Mouse (Mus musculus) kidney, embryonic 16.5 days (tissue): ENCODE data around the gene Hdac7. TPM values are rescaled to one million over a fixed set of nuclear protein-coding genes. Genes with fewer than 3 reads are reported as not detected.

ENCODE experiments used
- ATAC-seq: fragments of 200-750 bp; cut with Nextera tagmentation; 2 replicates; pipeline ENCODE4 v1.8.0; 2017; ENCODE audit warnings: moderate TSS enrichment; ENCODE audit not compliant: low FRiP score, low TSS enrichment
- H3K27ac ChIP-seq: fragments of 300-500 bp; sonication (generic); 2 replicates; pipeline ENCODE4 v1.5.1; 2014; ENCODE audit warnings: low read length
- H3K27me3 ChIP-seq: fragments of 300-500 bp; sonication (generic); 2 replicates; pipeline ENCODE4 v1.6.1; 2014; ENCODE audit warnings: low read length, control low read depth, mixed read lengths; ENCODE audit not compliant: insufficient read depth
- H3K36me3 ChIP-seq: fragments of 300-500 bp; sonication (generic); 2 replicates; pipeline ENCODE4 v1.6.1; 2014; ENCODE audit warnings: low read length, control low read depth, mixed read lengths; ENCODE audit not compliant: insufficient read depth
- H3K4me1 ChIP-seq: fragments of 300-500 bp; sonication (generic); 2 replicates; pipeline ENCODE4 v1.6.1; 2014; ENCODE audit warnings: low read length, control low read depth, mixed read lengths; ENCODE audit not compliant: insufficient read depth
- H3K4me2 ChIP-seq: fragments of 300-500 bp; sonication (generic); replicated peaks from 2 replicates; pipeline ENCODE4 v1.6.1; 2014; ENCODE audit warnings: low read depth, low read length
- H3K4me3 ChIP-seq: fragments of 300-500 bp; sonication (generic); 2 replicates; pipeline ENCODE4 v1.5.1; 2014; ENCODE audit warnings: mild to moderate bottlenecking, low read length
- H3K9ac ChIP-seq: fragments of 300-500 bp; sonication (generic); replicated peaks from 2 replicates; pipeline ENCODE4 v1.6.1; 2014; ENCODE audit warnings: low read length
- H3K9me3 ChIP-seq: fragments of 300-500 bp; sonication (generic); 2 replicates; pipeline ENCODE4 v1.6.1; 2016; ENCODE audit warnings: low read length, control low read depth
- WGBS: fragments of 180-500 bp; shearing (Covaris S2); extraction: QIAGEN DNeasy Blood & Tissue Kit; methylation state at CpG from one replicate; pipeline ENCODE4 v1.1.7; 2014; 5-methylcytosine and 5-hydroxymethylcytosine counted together
- polyA plus RNA-seq: library from polyadenylated mRNA; unstranded; fragments of >200 nt; fragmentation: Nextera tagmentation; extraction: Ambion mirVana; gene quantifications from 2 replicates; pipeline ENCODE4 v1.2.1, GENCODE M21; 2015

Hdac7 gene
- polyA plus RNA-seq, 1 experiment from 2014 or later, result 37.3 TPM

DNA sequence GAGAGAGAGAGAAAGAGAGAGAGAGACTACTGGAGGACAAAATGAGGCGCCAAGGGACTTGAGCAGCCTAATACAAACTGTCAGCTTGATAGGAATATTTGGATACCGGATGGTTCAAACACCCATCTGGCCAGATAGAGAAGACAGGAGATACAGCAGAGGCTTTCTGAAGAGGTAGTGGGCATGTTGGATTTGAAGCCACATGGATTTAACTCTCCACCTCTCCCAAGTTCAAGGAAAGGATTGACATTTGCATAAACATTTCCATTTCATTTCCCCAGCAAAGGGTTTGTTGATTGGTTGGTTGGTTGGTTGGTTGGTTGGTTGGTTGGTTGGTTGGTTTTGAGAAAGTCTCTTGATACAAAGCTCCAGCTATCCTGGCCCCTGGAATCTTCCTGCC lies 3.6 kb upstream of the Hdac7 start:
- ATAC-seq, result no peak
- WGBS, result 91% methylated on average over 2 of the region's 2 CpGs
- H3K4me2 ChIP-seq, result no peak overlapping the region
- H3K4me1 ChIP-seq, result peaks cover 4% of the 10 kb centered on the region; the same call in 1 of the 2 replicates
- H3K27ac ChIP-seq, result no peak overlapping the region
- H3K4me3 ChIP-seq, result no peak overlapping the region
- H3K27me3 ChIP-seq, result no peaks in the 10 kb centered on the region
- H3K9ac ChIP-seq, result no peak overlapping the region
- no peaks in the 10 kb centered on the region for H3K36me3 ChIP-seq
- H3K9me3 ChIP-seq, result no peaks in the 10 kb centered on the region

DNA sequence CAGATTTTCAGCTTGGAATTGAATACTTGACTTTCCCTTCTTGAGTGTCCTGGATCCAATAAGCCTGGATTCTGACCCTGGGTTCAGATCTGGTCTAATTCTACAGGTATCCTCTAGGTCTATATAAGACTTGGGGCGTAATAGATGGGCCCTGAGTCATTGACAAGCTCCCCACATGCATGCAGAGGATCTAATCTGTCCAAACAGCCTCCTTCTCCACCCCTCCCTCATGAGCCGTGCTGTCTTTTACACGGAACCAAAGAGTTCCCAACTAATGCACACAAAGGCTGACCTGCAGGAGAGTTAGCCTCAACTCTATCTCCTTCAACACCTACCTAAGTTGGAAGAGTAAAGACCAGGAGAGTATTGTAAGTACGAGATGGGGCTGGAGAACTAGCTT lies 3.0 kb upstream of the Hdac7 start:
- no peak overlapping the region for H3K4me3 ChIP-seq
- H3K9me3 ChIP-seq, result no peaks in the 10 kb centered on the region
- no peak overlapping the region for H3K4me2 ChIP-seq
- no peaks in the 10 kb centered on the region for H3K36me3 ChIP-seq
- H3K27ac ChIP-seq, result no peak overlapping the region
- no peaks in the 10 kb centered on the region for H3K27me3 ChIP-seq
- ATAC-seq, result no peak
- 90% methylated on average over 4 of the region's 4 CpGs for WGBS
- H3K4me1 ChIP-seq, result peaks cover 4% of the 10 kb centered on the region; the same call in 1 of the 2 replicates
- H3K9ac ChIP-seq, result no peak overlapping the region

DNA sequence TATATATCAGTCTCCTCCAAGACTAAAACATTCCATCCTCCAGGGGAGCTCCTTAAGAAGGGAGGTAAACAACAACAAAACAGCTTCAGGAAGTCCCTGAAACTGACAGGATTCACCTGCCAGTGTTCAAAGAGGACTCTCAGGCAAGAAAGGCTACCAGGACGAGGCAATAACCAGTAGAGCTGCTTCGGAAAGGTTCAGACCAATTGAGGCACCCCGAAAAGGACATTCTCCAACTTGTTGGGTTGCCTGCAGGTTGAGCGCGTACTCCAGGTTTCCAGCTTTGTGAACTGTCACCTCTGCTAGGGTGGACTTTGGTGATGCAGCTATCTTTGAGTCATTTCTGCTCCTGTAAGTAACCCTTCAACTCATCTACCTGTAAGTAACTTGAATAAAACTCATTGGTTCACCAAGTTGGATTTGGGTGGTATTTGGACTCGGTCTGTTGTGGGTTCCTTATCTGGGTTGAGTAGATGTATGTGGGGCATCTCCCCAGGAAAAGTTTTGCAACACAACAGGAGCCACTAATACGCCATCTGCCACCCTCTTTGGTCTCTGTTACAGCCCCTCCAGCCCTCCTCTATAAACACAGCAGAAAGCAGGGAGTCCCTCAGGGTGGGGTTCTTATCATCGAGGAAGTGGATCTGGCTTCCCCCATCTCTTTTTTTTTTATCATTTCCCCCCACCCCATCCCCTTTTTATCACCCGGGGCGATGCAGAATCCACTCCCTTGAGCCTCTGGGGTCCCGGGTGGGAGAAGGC lies 2.0 kb upstream of the Hdac7 start:
- 88% methylated on average over 11 of the region's 11 CpGs for WGBS
- Histone ChIP-seq H3K27ac (no peak overlapping the region), H3K9me3 (no peaks in the 10 kb centered on the region), H3K36me3 (no peaks in the 10 kb centered on the region), H3K4me2 (no peak overlapping the region), H3K4me3 (no peak overlapping the region), H3K4me1 (peaks cover 4% of the 10 kb centered on the region; the same call in 1 of the 2 replicates), H3K27me3 (no peaks in the 10 kb centered on the region), H3K9ac (no peak overlapping the region)
- no peak for ATAC-seq

DNA sequence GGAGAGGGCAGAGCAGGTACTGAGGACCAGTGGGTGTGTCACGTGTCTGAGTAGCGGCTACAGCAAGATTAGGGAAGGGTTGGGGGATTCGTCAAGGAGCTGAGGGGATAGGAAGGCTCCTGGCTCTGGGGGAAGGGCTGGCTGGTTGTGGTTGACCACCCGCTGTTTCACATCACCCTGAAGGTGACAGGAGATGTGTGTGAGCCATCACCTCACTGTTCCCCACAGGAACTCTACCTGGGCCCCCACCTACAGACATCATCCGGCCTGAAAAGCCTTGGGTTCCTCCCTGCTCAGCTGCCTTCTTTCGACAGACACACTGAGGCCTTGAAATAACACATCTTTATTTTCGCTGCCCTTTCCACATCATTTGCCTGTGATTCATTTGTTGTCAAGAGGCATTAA lies 1.1 kb downstream of the Hdac7 start:
- WGBS, result 45% methylated on average over 7 of the region's 7 CpGs

DNA sequence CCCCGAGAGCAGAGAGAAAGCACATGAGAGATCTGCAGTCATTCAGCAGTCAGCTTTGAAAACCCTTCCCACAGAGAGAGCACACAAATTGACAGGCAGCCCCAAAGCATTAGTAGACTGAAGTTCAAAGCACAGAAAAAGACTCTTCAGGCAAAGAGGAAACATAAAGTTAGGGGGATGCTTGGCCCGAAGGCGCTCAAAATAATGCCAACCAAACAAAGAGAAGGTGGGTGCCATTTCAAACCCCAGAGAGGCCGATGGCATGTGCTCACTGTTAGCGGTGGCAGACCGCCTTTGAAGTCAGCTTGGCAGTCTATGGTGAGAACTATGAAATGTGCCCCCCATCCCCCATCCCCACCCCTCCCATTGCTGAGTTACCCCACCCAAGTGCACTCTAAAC lies 2.2 kb downstream of the Hdac7 start:
- 92% methylated on average over 6 of the region's 6 CpGs for WGBS
- no peaks in the 10 kb centered on the region for H3K36me3 ChIP-seq
- no peaks in the 10 kb centered on the region for H3K9me3 ChIP-seq
- no peak overlapping the region for H3K4me3 ChIP-seq
- H3K4me2 ChIP-seq, result no peak overlapping the region
- no peak for ATAC-seq
- no peak overlapping the region for H3K27ac ChIP-seq
- no peaks in the 10 kb centered on the region for H3K27me3 ChIP-seq
- no peak overlapping the region for H3K9ac ChIP-seq
- H3K4me1 ChIP-seq, result peaks cover 38% of the 10 kb centered on the region

More for the DNA sequence above, 1.1 kb downstream of the Hdac7 start:
- Histone ChIP-seq H3K4me3 (no peak overlapping the region), H3K27me3 (no peaks in the 10 kb centered on the region), H3K4me1 (peaks cover 26% of the 10 kb centered on the region), H3K4me2 (no peak overlapping the region), H3K36me3 (no peaks in the 10 kb centered on the region), H3K9ac (no peak overlapping the region), H3K9me3 (no peaks in the 10 kb centered on the region), H3K27ac (no peak overlapping the region)
- ATAC-seq, result no peak

DNA sequence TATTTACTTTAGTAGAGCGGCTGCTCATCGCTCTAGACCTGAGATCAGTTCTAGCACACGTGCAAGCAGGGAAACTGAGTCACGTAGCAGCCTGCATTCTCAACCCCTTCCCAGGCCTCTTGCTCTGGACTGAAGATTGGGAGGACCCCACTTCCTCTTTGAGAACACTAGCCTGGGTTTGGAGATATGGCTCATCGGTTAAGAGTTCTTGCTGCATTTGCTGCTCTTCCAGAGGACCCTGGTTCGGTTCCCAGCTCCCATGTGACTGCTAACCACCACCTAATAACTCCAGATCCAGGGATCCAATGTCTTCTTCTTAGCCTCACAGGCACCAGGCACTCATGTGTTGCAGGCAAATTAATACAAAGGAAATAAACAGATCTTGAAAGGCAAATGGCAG lies 2.9 kb downstream of the Hdac7 start:
- Histone ChIP-seq H3K4me1 (peaks cover 45% of the 10 kb centered on the region), H3K9ac (no peak overlapping the region), H3K4me2 (no peak overlapping the region), H3K4me3 (no peak overlapping the region), H3K27me3 (no peaks in the 10 kb centered on the region), H3K36me3 (no peaks in the 10 kb centered on the region), H3K27ac (no peak overlapping the region), H3K9me3 (no peaks in the 10 kb centered on the region)
- 93% methylated on average over 6 of the region's 6 CpGs for WGBS
- no peak for ATAC-seq

DNA sequence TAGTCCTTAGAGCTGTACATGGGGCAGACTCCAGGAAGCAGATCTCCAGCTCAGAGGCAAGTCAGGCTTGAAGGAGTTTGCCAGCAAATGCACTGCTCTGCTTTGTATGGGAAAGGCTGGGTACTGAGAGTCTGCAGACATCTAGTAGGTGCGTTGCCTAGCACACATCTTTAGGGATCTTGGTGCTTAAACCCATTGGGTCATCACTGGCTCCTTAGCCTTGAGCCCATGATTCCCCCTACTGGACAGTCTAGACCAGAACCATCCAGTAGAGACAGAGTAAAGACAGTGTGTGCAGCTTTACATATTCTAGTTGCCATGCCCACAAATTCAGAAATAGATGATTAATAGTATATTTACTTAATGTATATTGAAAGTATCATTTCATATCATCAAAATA lies 3.5 kb downstream of the Hdac7 start:
- H3K4me2 ChIP-seq, result no peak overlapping the region
- H3K36me3 ChIP-seq, result no peaks in the 10 kb centered on the region
- no peaks in the 10 kb centered on the region for H3K27me3 ChIP-seq
- no peak overlapping the region for H3K4me3 ChIP-seq
- 100% methylated on average over 1 of the region's 1 CpGs for WGBS
- H3K4me1 ChIP-seq, result peaks cover 50% of the 10 kb centered on the region
- H3K27ac ChIP-seq, result peak overlapping the region; percentile 80
- no peaks in the 10 kb centered on the region for H3K9me3 ChIP-seq
- ATAC-seq, result no peak
- 0 out of 2 replicates have a peak overlapping the region, but pooled peaks have one; percentile 16 for H3K9ac ChIP-seq

DNA sequence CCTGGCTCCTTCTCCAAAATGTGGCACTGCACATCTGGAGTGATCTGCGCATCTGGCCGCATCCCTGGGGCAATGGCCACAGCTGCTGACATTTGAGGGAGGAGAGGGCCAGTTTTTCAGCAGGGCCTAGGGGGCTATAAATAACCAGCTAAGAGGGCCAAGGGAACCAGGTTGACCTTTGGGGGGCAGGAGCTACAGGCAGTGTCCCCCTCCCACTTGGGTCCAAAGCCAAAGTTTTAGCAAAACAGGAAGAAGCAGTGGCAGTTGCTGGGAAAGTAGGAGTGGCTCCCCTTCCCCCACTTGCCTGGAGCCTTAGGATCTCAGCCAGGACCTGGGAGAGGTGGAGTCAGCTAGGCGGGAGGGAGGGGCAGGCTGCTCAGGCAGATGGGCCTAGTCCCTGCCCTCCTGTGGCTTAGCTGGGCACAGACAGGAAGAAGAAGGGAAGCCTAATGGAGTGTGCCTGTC lies 4.3 kb downstream of the Hdac7 start:
- WGBS, result 12% methylated on average over 3 of the region's 3 CpGs
- H3K9me3 ChIP-seq, result no peaks in the 10 kb centered on the region
- H3K4me1 ChIP-seq, result peaks cover 53% of the 10 kb centered on the region
- no peaks in the 10 kb centered on the region for H3K27me3 ChIP-seq
- H3K36me3 ChIP-seq, result no peaks in the 10 kb centered on the region
- H3K27ac ChIP-seq, result peak overlapping the region; percentile 80
- ATAC-seq, result peak; percentile 86
- peak overlapping the region; percentile 37; the same call in 1 of the 2 replicates for H3K9ac ChIP-seq
- H3K4me3 ChIP-seq, result no peak overlapping the region
- H3K4me2 ChIP-seq, result no peak overlapping the region

DNA sequence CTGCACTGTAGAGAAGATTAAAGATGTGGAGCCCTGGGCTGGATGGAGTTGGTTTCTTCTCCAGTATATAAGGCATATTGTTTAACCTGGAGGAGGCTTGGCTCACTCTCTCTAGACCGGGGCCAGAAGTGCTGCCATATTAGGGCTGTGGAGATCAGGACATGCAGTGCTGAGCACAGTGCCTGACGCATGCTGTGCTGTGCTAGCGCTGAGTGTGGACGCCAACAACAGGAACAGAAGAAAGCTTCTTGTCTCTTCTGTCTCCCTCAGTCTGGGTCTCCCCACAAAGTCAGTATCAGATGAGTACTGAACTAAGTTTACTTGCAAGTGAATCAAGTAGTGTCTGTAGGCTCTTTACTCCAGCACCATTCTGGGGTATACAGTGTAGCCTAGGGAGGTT lies 4.8 kb downstream of the Hdac7 start:
- no peak overlapping the region for H3K4me3 ChIP-seq
- H3K9me3 ChIP-seq, result no peaks in the 10 kb centered on the region
- H3K4me2 ChIP-seq, result no peak overlapping the region
- H3K36me3 ChIP-seq, result no peaks in the 10 kb centered on the region
- H3K4me1 ChIP-seq, result peaks cover 53% of the 10 kb centered on the region
- no peaks in the 10 kb centered on the region for H3K27me3 ChIP-seq
- peak overlapping the region; percentile 80 for H3K27ac ChIP-seq
- 84% methylated on average over 4 of the region's 4 CpGs for WGBS
- no peak for ATAC-seq
- peak overlapping the region; percentile 37; the same call in 1 of the 2 replicates for H3K9ac ChIP-seq

DNA sequence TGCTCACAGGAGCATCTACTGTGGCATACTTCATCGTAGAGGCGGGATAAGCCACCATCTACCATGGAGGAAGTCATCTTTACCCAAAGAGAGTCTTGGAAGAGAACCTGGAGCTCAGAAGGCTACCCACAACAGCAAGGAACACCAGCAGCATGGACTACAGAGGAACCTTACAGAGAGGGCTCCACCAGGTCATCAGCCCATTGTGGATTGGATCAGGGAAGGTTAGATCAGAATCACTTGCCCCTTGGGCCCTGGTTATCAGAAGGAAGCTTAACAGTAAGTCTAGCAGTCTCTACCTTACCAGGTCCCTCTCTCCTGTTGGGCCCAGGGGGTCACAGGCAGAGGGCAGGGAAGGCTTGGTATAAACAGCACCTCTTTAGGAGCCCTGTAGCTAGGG lies 5.3 kb downstream of the Hdac7 start:
- no peak for ATAC-seq
- 96% methylated on average over 2 of the region's 2 CpGs for WGBS
- no peak overlapping the region for H3K4me3 ChIP-seq
- H3K27me3 ChIP-seq, result no peaks in the 10 kb centered on the region
- peak overlapping the region; percentile 80 for H3K27ac ChIP-seq
- no peaks in the 10 kb centered on the region for H3K36me3 ChIP-seq
- no peaks in the 10 kb centered on the region for H3K9me3 ChIP-seq
- H3K9ac ChIP-seq, result no peak overlapping the region
- H3K4me1 ChIP-seq, result peaks cover 53% of the 10 kb centered on the region
- H3K4me2 ChIP-seq, result no peak overlapping the region
